11 mouse cellular contexts compared by ENCODE assay signal in genomic region chr2:59660891-59661805, GRCm38 (mm10). TPM values are rescaled to one million over a fixed set of nuclear protein-coding genes. Genes with fewer than 3 reads are reported as not detected.
DNase-seq lines count a peak whose midpoint lies in the region; ATAC-seq and TF ChIP-seq lines count a peak whose summit lies in the region.
"Had no signal": no experiment of that assay in that cellular context is flagged by ENCODE, and none has a peak within 500 bp of the region (broad histone marks: within the 10 kb centered on the region; RNA-seq: fewer than 3 reads in every experiment).

No protein-coding gene starts in this region.

- no peaks in the 10 kb centered on the region for H3K27me3 ChIP-seq in kidney, adult 2 months (replicated peaks; ENCODE audit: control insufficient read depth, insufficient read depth, low read length)
- H3K27me3 ChIP-seq in intestine, embryonic 15.5 days (replicated peaks) = no peaks in the 10 kb centered on the region

- H3K27ac ChIP-seq in kidney, adult 2 months (ENCODE audit: insufficient read depth, low read depth, low read length) = peak overlapping the region; percentile 1; the same call in 1 of the 2 replicates
- H3K27ac ChIP-seq in intestine, embryonic 15.5 days = peak overlapping the region; percentile 52; the same call in 1 of the 2 replicates
- H3K27ac ChIP-seq in left cerebral cortex, adult 2 months = no peak overlapping the region

- intact Hi-C loops in left cerebral cortex, adult 2 months (cut with DNase I) = no loop called here

- DNase-seq in kidney, adult 2 months = no peak
- no peak for DNase-seq in kidney, adult 9 months
- DNase-seq in Muller cell, postnatal 12 days (ENCODE audit: inconsistent ontology term) = peak; percentile 43
- DNase-seq in brain, embryonic 14.5 days (ENCODE audit: low read depth) = peak; percentile 58
- no peak for DNase-seq in embryo, embryonic 9.5 days (ENCODE audit: extremely low spot score)
- no peak for DNase-seq in left cerebral cortex, adult 2 months (ENCODE audit: extremely low spot score in 1 of 2, low spot score in 2 of 2)
- DNase-seq: adrenal gland, adult 8-10 months; cerebellum, adult 9-11 months had no signal

- H3K9me3 ChIP-seq in intestine, embryonic 15.5 days = no peaks in the 10 kb centered on the region

- H3K9ac ChIP-seq in intestine, embryonic 15.5 days = 0 out of 2 replicates have a peak overlapping the region, but pooled peaks have one; percentile 26

- H3K36me3 ChIP-seq in kidney, adult 2 months (ENCODE audit: control insufficient read depth, insufficient read depth, low read length) = no peaks in the 10 kb centered on the region
- no peaks in the 10 kb centered on the region for H3K36me3 ChIP-seq in intestine, embryonic 15.5 days

- no peak overlapping the region for H3K4me3 ChIP-seq in kidney, adult 2 months (ENCODE audit: insufficient read depth, low read depth, low read length)
- no peak overlapping the region for H3K4me3 ChIP-seq in intestine, embryonic 15.5 days (replicated peaks)
- H3K4me3 ChIP-seq in left cerebral cortex, adult 2 months = no peak overlapping the region

- H3K4me1 ChIP-seq in kidney, adult 2 months (ENCODE audit: control insufficient read depth, insufficient read depth, low read length) = peaks cover 18% of the 10 kb centered on the region; the same call in 1 of the 2 replicates
- peaks cover 16% of the 10 kb centered on the region for H3K4me1 ChIP-seq in intestine, embryonic 15.5 days (replicated peaks)

- H3K4me2 ChIP-seq in intestine, embryonic 15.5 days (replicated peaks) = peak overlapping the region; percentile 33

- TF ChIP-seq POLR2A in kidney, adult 2 months (IDR thresholded peaks at IDR 0.05; ENCODE audit: low read depth, low read length) = no peak
- no peak for TF ChIP-seq POLR2A in brain, embryonic 14.5 days (IDR thresholded peaks at IDR 0.05; ENCODE audit: borderline replicate concordance, extremely low read depth, insufficient read depth, insufficient read length, poor library complexity, severe bottlenecking)

- peak; percentile 62 for ATAC-seq in intestine, embryonic 15.5 days
- ATAC-seq in CD4-positive, CD25-positive, alpha-beta regulatory T cell, adult 4 months = no peak
- ATAC-seq: inflammation-experienced regulatory T-cells, adult 6 months had no signal

- TF ChIP-seq CTCF in kidney, adult 2 months (conservative IDR thresholded peaks at IDR 0.05; ENCODE audit: insufficient read depth, insufficient read length, low read depth, low read length) = no peak
- TF ChIP-seq CTCF in brain, embryonic 14.5 days (IDR thresholded peaks at IDR 0.05; ENCODE audit: borderline replicate concordance, extremely low read depth, insufficient read depth, insufficient read length) = no peak
- TF ChIP-seq CTCF in left cerebral cortex, adult 2 months (IDR thresholded peaks at IDR 0.05) = no peak

- WGBS in kidney, adult 2 months = 53% methylated on average over 16 of the region's 16 CpGs
- 28% methylated on average over 16 of the region's 16 CpGs for WGBS in intestine, embryonic 15.5 days

RNA-seq across cellular contexts. Expression of gene Tanc1, which starts 49.3 kb away (rescaled TPM):
- polyA plus RNA-seq in kidney, adult 2 months (2012; rRNA removed) = 24.0 and 29.5 TPM in 2 replicates
- 5.2 and 7.2 TPM in 2 replicates for polyA plus RNA-seq in brain, embryonic 14.5 days (2012; rRNA removed)
- polyA plus RNA-seq in intestine, embryonic 15.5 days (2015; fragmentation: Nextera tagmentation; extraction: Ambion mirVana) = 19.8 and 24.1 TPM in 2 replicates
- 10 to 100 TPM; 13.7 to 15.2 TPM for polyA plus RNA-seq in CD4-positive, CD25-positive, alpha-beta regulatory T cell, adult 4 months (2017; shearing (Covaris generic))
- total RNA-seq in left cerebral cortex, adult 2 months (2021) = 10 to 100 TPM; 26.3 to 32.3 TPM

Comparison
In these comparisons a context has a peak if more than half of its experiments do, and no peak if none do; other contexts are left out.
1. DNase-seq: peak in Muller cell, postnatal 12 days (single experiment) and brain, embryonic 14.5 days (single experiment); none in kidney, adult 2 months (single experiment), kidney, adult 9 months (single experiment), embryo, embryonic 9.5 days (single experiment) and left cerebral cortex, adult 2 months (0 of 2).